Mouse (Mus musculus) kidney, embryonic 15.5 days (tissue): ENCODE measurements around the gene Lypd4. TPM values are rescaled to one million over a fixed set of nuclear protein-coding genes. Genes with fewer than 3 reads are reported as not detected.
A peak's percentile ranks its signal among the peaks of the same experiment; 100 is the strongest.
"Not testable (repeated sequence)": the region's sequence is repeated elsewhere in the genome, so short reads cannot be mapped to it uniquely, and the experiment has no call there.

Experiments
- ATAC-seq: fragments of 200-750 bp; cut with Nextera tagmentation; replicated peaks from 2 replicates; pipeline ENCODE4 v1.8.0; 2017; ENCODE audit warnings: moderate TSS enrichment; ENCODE audit not compliant: low FRiP score
- H3K27ac ChIP-seq: fragments of 300-500 bp; sonication (generic); 2 replicates; pipeline ENCODE4 v1.5.1; 2015; ENCODE audit warnings: mild to moderate bottlenecking, inconsistent platforms
- H3K27me3 ChIP-seq: fragments of 300-500 bp; sonication (generic); 2 replicates; pipeline ENCODE4 v1.6.1; 2015; ENCODE audit warnings: inconsistent platforms
- H3K36me3 ChIP-seq: fragments of 300-500 bp; sonication (generic); 2 replicates; pipeline ENCODE4 v1.6.1; 2015; ENCODE audit warnings: inconsistent platforms
- H3K4me1 ChIP-seq: fragments of 300-500 bp; sonication (generic); 2 replicates; pipeline ENCODE4 v1.6.1; 2015; ENCODE audit warnings: inconsistent platforms
- H3K4me2 ChIP-seq: fragments of 300-500 bp; sonication (generic); 2 replicates; pipeline ENCODE4 v1.6.1; 2015; ENCODE audit warnings: moderate library complexity, mild to moderate bottlenecking, inconsistent platforms
- H3K4me3 ChIP-seq: fragments of 300-500 bp; sonication (generic); replicated peaks from 2 replicates; pipeline ENCODE4 v1.5.1; 2015; ENCODE audit warnings: mild to moderate bottlenecking, inconsistent platforms
- H3K9ac ChIP-seq: fragments of 300-500 bp; sonication (generic); 2 replicates; pipeline ENCODE4 v1.6.1; 2015; ENCODE audit warnings: mild to moderate bottlenecking, inconsistent platforms
- H3K9me3 ChIP-seq: fragments of 300-500 bp; sonication (generic); replicated peaks from 2 replicates; pipeline ENCODE4 v1.6.1; 2016; ENCODE audit warnings: inconsistent platforms
- WGBS: fragments of 180-500 bp; shearing (Covaris S2); methylation state at CpG from one replicate; pipeline ENCODE4 v1.1.7; 2015; ENCODE audit warnings: mixed read lengths; 5-methylcytosine and 5-hydroxymethylcytosine counted together
- polyA plus RNA-seq: library from polyadenylated mRNA; unstranded; fragments of >200 nt; fragmentation: Nextera tagmentation; extraction: Ambion mirVana; gene quantifications from 2 replicates; pipeline ENCODE4 v1.2.1, GENCODE M21; 2015

Lypd4 gene
- polyA plus RNA-seq, 1 experiment from 2014 or later, result not detected

DNA sequence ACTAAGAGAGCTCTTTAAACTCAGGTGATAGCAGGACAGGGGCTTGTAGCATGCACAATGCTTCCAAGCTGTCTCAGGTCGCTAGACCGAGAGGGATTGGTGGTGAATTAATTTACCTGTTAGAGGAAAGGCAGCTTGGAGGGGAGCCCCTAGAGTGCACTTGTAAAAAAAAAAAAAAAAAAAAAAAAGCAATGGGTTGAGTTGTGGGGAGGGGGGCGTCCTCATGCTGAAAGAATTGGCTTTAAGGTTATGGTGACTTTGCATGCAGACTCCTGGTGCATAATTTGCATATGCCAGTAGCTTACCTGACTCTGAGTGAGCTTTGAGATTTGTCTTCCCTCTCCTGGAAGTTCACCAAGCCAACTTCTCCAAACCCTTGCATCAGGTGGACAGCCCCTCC, 29.4 kb downstream of the Lypd4 start:
- Histone ChIP-seq H3K4me2 (no peak overlapping the region), H3K36me3 (no peaks in the 10 kb centered on the region), H3K4me1 (no peaks in the 10 kb centered on the region), H3K27ac (no peak overlapping the region), H3K27me3 (no peaks in the 10 kb centered on the region), H3K9ac (no peak overlapping the region), H3K9me3 (no peaks in the 10 kb centered on the region), H3K4me3 (no peak overlapping the region)
- WGBS, result 72% methylated on average over 3 of the region's 3 CpGs
- no peak for ATAC-seq

DNA sequence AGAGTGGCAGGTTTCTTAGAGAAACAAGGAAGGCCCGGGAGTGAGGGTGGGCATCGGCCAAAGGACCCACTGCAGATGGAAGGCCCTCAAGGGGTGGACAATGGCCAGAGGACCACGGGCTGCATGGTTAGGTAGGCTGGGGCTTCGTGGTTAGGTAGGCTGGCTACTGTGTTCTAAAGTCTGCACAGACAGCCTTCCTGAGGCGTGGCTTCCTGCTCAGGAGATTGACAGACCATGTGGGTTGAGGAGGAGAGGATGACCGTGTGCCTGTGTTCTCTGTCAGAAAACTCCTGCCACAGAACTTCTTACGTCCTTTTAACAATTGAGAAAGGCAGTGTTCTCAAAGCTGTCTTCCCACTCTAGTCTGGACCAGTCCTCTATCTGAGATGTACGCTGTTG, 30.3 kb downstream of the Lypd4 start:
- no peak overlapping the region for H3K9ac ChIP-seq
- H3K36me3 ChIP-seq, result no peaks in the 10 kb centered on the region
- H3K27me3 ChIP-seq, result no peaks in the 10 kb centered on the region
- no peaks in the 10 kb centered on the region for H3K9me3 ChIP-seq
- no peak overlapping the region for H3K4me3 ChIP-seq
- no peak for ATAC-seq
- H3K27ac ChIP-seq, result no peak overlapping the region
- WGBS, result 84% methylated on average over 8 of the region's 8 CpGs
- no peak overlapping the region for H3K4me2 ChIP-seq
- H3K4me1 ChIP-seq, result no peaks in the 10 kb centered on the region

DNA sequence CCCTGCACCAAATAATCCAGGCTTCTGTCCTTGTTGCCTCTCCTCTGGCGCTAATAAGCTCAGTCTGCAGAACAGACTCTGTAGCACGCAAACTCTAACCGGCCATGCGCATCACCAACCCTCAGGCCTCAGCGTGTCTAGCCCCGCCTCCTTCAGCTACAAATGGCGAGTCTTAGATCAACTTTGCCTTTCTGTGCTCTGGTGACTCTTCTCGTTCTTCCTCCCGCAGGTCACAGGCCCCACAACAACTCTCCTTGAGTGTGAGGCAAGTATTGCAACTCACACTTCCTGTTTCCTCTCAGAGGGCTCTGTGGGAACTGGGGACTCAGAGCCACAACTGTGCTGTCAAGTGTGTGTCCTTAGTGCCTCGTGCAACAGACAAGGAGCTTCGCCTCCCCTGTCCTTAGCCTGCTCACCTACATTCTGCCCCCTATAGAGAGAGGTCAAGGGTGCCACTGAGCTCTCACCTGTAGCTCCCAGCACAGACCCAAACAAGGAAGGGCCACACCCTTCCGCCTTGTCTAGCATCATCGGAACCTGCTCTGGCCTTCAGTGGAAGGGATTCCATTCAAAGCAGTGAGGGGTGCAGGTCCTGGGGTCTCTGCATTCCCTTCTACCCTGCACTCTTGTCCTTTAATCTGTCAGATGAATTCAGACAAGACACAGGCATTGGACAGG, 30.9 kb downstream of the Lypd4 start:
- not testable (repeated sequence) for H3K27ac ChIP-seq, H3K27me3 ChIP-seq, H3K4me3 ChIP-seq, H3K36me3 ChIP-seq, H3K9ac ChIP-seq, H3K9me3 ChIP-seq, H3K4me1 ChIP-seq, H3K4me2 ChIP-seq
- 0 out of 2 replicates have a peak, but pooled peaks have one; percentile 58 for ATAC-seq
- WGBS, result 53% methylated on average over 12 of the region's 13 CpGs

DNA sequence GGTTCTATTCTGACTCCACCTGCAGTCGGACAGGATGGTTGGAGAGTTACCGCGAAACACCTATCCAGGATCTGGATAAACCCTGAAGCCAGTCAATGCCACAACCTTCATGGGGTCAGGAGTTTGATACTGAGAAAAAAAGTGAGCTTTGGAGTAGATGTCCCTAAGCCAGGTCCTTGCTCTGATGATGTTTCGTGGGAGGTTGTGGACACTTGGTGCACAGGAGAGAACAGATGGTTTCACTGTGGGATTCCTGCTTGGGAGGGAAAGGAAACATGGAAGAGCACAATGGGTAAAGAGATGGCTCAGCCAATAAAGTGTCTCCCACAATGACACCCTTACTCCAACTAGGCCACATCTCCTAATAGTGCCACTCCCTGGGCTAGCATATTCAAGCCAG, 42.6 kb downstream of the Lypd4 start:
- H3K36me3 ChIP-seq, result no peaks in the 10 kb centered on the region
- 87% methylated on average over 4 of the region's 4 CpGs for WGBS
- H3K4me2 ChIP-seq, result no peak overlapping the region
- ATAC-seq, result no peak
- no peak overlapping the region for H3K27ac ChIP-seq
- no peaks in the 10 kb centered on the region for H3K4me1 ChIP-seq
- H3K9ac ChIP-seq, result no peak overlapping the region
- no peaks in the 10 kb centered on the region for H3K27me3 ChIP-seq
- no peaks in the 10 kb centered on the region for H3K9me3 ChIP-seq
- H3K4me3 ChIP-seq, result no peak overlapping the region

DNA sequence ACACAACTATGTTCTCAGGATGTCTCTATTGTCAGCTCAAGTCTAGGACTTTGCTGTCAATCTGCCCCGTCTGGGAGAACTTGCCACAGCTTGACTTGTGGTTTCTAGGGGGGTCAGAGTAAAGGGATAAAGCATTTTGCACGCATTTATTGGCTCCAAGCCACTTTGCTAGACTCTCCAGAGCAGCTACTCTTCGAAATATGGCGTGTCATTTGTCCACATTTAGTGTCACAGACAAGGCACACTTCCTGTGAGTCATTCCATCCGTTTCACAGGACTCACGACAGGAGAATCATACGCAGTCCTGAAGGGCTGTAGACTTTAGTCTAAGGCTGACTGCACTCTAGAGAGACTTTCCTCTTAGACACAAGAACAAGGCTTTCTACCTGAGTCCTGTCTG, 45.3 kb downstream of the Lypd4 start:
- 59% methylated on average over 7 of the region's 7 CpGs for WGBS
- H3K27me3 ChIP-seq, result no peaks in the 10 kb centered on the region
- no peak overlapping the region for H3K27ac ChIP-seq
- ATAC-seq, result no peak
- no peak overlapping the region for H3K4me2 ChIP-seq
- no peak overlapping the region for H3K4me3 ChIP-seq
- H3K9me3 ChIP-seq, result no peaks in the 10 kb centered on the region
- no peaks in the 10 kb centered on the region for H3K36me3 ChIP-seq
- no peaks in the 10 kb centered on the region for H3K4me1 ChIP-seq
- no peak overlapping the region for H3K9ac ChIP-seq

DNA sequence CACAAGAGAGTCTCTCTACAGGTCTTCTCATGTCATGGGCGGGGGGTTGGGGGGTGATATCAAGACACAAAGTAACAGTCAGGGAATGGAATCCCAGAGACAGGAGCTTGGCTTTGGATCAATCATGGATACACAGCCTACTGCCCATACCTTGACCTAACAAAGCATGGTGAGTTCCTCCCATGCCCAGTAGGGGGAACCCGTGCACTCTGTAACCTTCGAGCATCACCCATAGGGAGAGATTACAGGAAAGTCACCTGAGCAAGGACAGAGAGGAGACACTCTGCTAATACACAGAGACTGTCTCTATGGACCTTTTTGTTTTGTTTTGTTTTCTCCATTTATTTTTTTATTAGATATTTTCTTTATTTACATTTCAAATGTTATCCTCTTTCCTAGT, 52.2 kb downstream of the Lypd4 start:
- ATAC-seq, result peak; percentile 82
- H3K9ac ChIP-seq, result no peak overlapping the region

More for the DNA sequence above, 52.2 kb downstream of the Lypd4 start:
- 0% methylated on average over 3 of the region's 3 CpGs for WGBS
- H3K27me3 ChIP-seq, result no peaks in the 10 kb centered on the region
- no peak overlapping the region for H3K4me2 ChIP-seq
- H3K36me3 ChIP-seq, result no peaks in the 10 kb centered on the region
- no peak overlapping the region for H3K27ac ChIP-seq
- no peaks in the 10 kb centered on the region for H3K9me3 ChIP-seq
- no peak overlapping the region for H3K4me3 ChIP-seq
- H3K4me1 ChIP-seq, result no peaks in the 10 kb centered on the region

Other genes with a start within 250 kb of the Lypd4 start
- gene Lypd3, start 233.4 kb downstream of the Lypd4 start, polyA plus RNA-seq, result 1.0 and 1.2 TPM in 2 replicates
- gene Tex101, start 193.3 kb downstream of the Lypd4 start, polyA plus RNA-seq, result not detected in 2 replicates
- not detected in 2 replicates for gene BC049730, start 160.7 kb downstream of the Lypd4 start, polyA plus RNA-seq
- gene Gm4763, start 143.0 kb downstream of the Lypd4 start, polyA plus RNA-seq, result not detected in 2 replicates
- 0.36 and 0.38 TPM in 2 replicates for gene Cd177, start 109.6 kb downstream of the Lypd4 start, polyA plus RNA-seq
- gene Ceacam10, start 92.7 kb downstream of the Lypd4 start, polyA plus RNA-seq, result not detected in 2 replicates
- gene Gm9844, start 7.7 kb downstream of the Lypd4 start, polyA plus RNA-seq, result 15.3 TPM in 2 replicates
- gene Dmrtc2, start 116 bp upstream of the Lypd4 start, polyA plus RNA-seq, result not detected in 2 replicates
- 2,383 and 2,806 TPM in 2 replicates for gene Rps19, start 14.4 kb upstream of the Lypd4 start, polyA plus RNA-seq
- gene Cd79a, start 27.4 kb upstream of the Lypd4 start, polyA plus RNA-seq, result 1.8 TPM in 2 replicates
- gene Arhgef1, start 33.0 kb upstream of the Lypd4 start, polyA plus RNA-seq, result 92.5 and 101 TPM in 2 replicates
- gene Gm4881, start 74.6 kb upstream of the Lypd4 start, polyA plus RNA-seq, result not detected in 2 replicates
- gene Rabac1, start 102.8 kb upstream of the Lypd4 start, polyA plus RNA-seq, result 143 and 153 TPM in 2 replicates
- gene Atp1a3, start 136.0 kb upstream of the Lypd4 start, polyA plus RNA-seq, result 0.68 and 2.1 TPM in 2 replicates
- 5.1 and 7.0 TPM in 2 replicates for gene Grik5, start 202.4 kb upstream of the Lypd4 start, polyA plus RNA-seq
- 33.9 and 37.1 TPM in 2 replicates for gene Zfp574, start 202.6 kb upstream of the Lypd4 start, polyA plus RNA-seq